Mouse (Mus musculus): ENCODE measurements around the gene Olfr160. TPM values are rescaled to one million over a fixed set of nuclear protein-coding genes. Genes with fewer than 3 reads are reported as not detected.

Gene Olfr160
- total RNA-seq (2021) = not detected

- DNase-seq (ENCODE audit: extremely low spot score in 1 of 2, low spot score in 1 of 2) = no peak
Observed at GRCm38 (mm10) chr9:37716150-37716549, at the start of gene Olfr160. TSS of gene Olfr160 (minus strand) at chr9:37716250.

GRCm38 (mm10) chr9:37762541-37762940 lies 46.5 kb upstream of the Olfr160 start:
- DNase-seq (ENCODE audit: extremely low spot score in 1 of 2, low spot score in 1 of 2) = no peak

GRCm38 (mm10) chr9:37761728-37762127 lies 45.7 kb upstream of the Olfr160 start:
- DNase-seq (ENCODE audit: extremely low spot score in 1 of 2, low spot score in 1 of 2) = no peak

GRCm38 (mm10) chr9:37752006-37752405 lies 36.0 kb upstream of the Olfr160 start:
- DNase-seq (ENCODE audit: extremely low spot score in 1 of 2, low spot score in 1 of 2) = no peak

GRCm38 (mm10) chr9:37751467-37751866 lies 35.4 kb upstream of the Olfr160 start:
- DNase-seq (ENCODE audit: extremely low spot score in 1 of 2, low spot score in 1 of 2) = no peak

GRCm38 (mm10) chr9:37750319-37751075 lies 34.4 kb upstream of the Olfr160 start:
- DNase-seq (ENCODE audit: extremely low spot score in 1 of 2, low spot score in 1 of 2) = no peak

- DNase-seq (ENCODE audit: extremely low spot score in 1 of 2, low spot score in 1 of 2) = no peak
Observed at GRCm38 (mm10) chr9:37744806-37745205, 28.8 kb upstream of the Olfr160 start, which contains the start of gene Olfr874. TSS of gene Olfr874 (plus strand) at chr9:37745106.

- DNase-seq (ENCODE audit: extremely low spot score in 1 of 2, low spot score in 1 of 2) = no peak
Observed at GRCm38 (mm10) chr9:37734310-37734709, 18.3 kb upstream of the Olfr160 start.

- no peak for DNase-seq (ENCODE audit: extremely low spot score in 1 of 2, low spot score in 1 of 2)
Observed at GRCm38 (mm10) chr9:37689970-37690686, 25.9 kb downstream of the Olfr160 start.

GRCm38 (mm10) chr9:37687941-37688303 lies 28.1 kb downstream of the Olfr160 start:
- no peak for DNase-seq (ENCODE audit: extremely low spot score in 1 of 2, low spot score in 1 of 2)

- DNase-seq (ENCODE audit: extremely low spot score in 1 of 2, low spot score in 1 of 2) = no peak
Observed at GRCm38 (mm10) chr9:37687288-37687940, 28.6 kb downstream of the Olfr160 start.

GRCm38 (mm10) chr9:37681123-37681522 lies 34.9 kb downstream of the Olfr160 start:
- no peak for DNase-seq (ENCODE audit: extremely low spot score in 1 of 2, low spot score in 1 of 2)

GRCm38 (mm10) chr9:37675287-37675686 lies 40.8 kb downstream of the Olfr160 start:
- no peak for DNase-seq (ENCODE audit: extremely low spot score in 1 of 2, low spot score in 1 of 2)

GRCm38 (mm10) chr9:37670261-37670660 lies 45.8 kb downstream of the Olfr160 start:
- no peak for DNase-seq (ENCODE audit: extremely low spot score in 1 of 2, low spot score in 1 of 2)

GRCm38 (mm10) chr9:37669678-37670077 lies 46.4 kb downstream of the Olfr160 start:
- no peak for DNase-seq (ENCODE audit: extremely low spot score in 1 of 2, low spot score in 1 of 2)

GRCm38 (mm10) chr9:37669115-37669514 lies 46.9 kb downstream of the Olfr160 start, which contains the start of gene Panx3:
TSS of gene Panx3 (minus strand) at chr9:37669235.
- no peak for DNase-seq (ENCODE audit: extremely low spot score in 1 of 2, low spot score in 1 of 2)

GRCm38 (mm10) chr9:37666045-37666444 lies 50.0 kb downstream of the Olfr160 start:
- no peak for DNase-seq (ENCODE audit: extremely low spot score in 1 of 2, low spot score in 1 of 2)

GRCm38 (mm10) chr9:37664604-37665003 lies 51.4 kb downstream of the Olfr160 start:
- DNase-seq (ENCODE audit: extremely low spot score in 1 of 2, low spot score in 1 of 2) = no peak

GRCm38 (mm10) chr9:37663210-37663609 lies 52.8 kb downstream of the Olfr160 start:
- DNase-seq (ENCODE audit: extremely low spot score in 1 of 2, low spot score in 1 of 2) = no peak

- DNase-seq (ENCODE audit: extremely low spot score in 1 of 2, low spot score in 1 of 2) = no peak
Observed at GRCm38 (mm10) chr9:37659413-37659812, 56.6 kb downstream of the Olfr160 start.
